Mouse (Mus musculus) liver (tissue): ENCODE data around the gene Gga3.

Source experiments
- DNase-seq: peaks from one replicate; pipeline ENCODE4 v3.0.0-alpha.2; 2020; ENCODE audit warnings: mixed read lengths

The Gga3 gene

GRCm38 (mm10) chr11:115612059-115612409 lies 8.2 kb upstream of the Gga3 start:
- peak; percentile 58 for DNase-seq

DNA sequence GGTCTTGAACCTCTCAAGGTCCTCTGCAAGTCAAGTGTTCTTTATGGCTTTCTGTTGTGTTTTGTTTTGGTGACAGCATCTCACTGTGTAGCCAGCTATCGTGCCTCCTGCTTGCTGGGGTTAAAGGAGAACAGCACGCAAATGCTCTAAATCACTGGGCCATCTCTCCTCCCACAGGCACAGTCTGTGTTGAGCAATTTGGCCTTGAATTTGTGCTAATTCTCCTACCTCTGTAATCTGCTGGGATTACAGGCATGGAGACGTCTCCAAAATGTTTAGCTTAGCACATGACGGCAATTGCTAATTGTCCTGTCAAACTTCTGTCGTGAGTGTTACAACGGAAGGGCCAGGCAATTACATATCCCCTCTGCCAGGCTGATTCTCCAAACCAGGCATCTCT lies 7.3 kb upstream of the Gga3 start:
- no peak for DNase-seq

DNA sequence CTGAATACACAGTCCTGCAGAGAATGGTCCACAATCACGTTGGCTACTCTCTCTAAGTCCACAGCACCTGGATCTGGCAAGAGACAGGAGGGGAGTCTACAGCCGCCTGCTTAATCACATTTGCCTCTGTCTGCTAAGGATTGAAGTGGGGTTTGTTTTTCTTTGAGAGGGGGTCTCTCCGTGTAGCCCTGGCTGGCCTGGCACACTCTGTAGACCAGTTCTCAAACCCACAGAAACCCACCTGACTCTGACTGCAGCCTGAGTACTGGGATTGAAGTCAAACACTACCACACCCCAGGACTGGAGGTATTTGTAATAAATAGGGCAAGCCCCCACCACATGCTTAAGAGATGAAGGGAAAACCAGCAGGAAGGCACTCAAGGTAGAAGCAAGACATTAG lies 5.7 kb upstream of the Gga3 start:
- DNase-seq: no peak

GRCm38 (mm10) chr11:115608421-115609399 lies 4.9 kb upstream of the Gga3 start:
- no peak for DNase-seq

GRCm38 (mm10) chr11:115606733-115607132 lies 2.9 kb upstream of the Gga3 start:
- no peak for DNase-seq

DNA sequence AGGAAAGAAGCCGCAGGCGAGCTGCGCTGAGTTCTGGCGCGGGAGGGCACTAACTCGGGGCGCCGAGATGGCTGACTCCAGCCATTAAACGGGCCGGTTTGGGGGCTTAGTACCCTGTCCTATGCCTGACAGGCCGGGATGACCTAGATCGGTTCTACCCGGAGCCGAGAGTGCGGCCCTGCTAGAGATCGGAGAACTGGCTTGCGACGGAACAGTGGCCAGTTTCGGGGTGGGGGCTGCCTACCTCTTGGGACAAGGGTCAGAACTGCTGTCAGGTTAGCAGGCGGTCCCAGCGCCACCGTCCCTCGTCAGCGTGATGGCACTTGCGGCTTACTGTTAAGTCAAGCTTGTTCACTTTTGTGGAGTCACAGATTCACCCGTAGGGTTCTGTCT lies 449 bp upstream of the Gga3 start:
- peak; percentile 56 for DNase-seq

- DNase-seq: no peak
Observed at GRCm38 (mm10) chr11:115603128-115603475, 749 bp downstream of the Gga3 start.

DNA sequence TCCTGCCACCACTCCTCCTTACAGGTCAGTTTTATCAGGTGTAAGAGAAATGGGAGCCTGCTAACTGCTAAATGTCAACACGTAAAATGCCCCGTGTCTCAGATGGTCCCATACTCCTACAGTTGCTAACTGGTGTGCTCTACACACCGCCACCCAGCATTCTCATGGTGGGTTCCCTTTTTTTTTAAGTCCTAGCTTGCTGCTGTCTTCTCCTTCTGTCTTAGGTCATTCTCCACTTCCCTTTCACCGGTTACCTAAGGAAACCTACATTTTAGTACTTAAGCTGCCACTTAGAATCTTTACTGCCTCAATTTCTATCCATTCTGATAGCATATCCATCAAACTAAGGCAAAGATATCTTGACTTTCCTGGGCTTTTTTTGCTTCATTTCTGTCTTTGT lies 2.7 kb downstream of the Gga3 start:
- DNase-seq: no peak

GRCm38 (mm10) chr11:115600743-115601142 lies 3.1 kb downstream of the Gga3 start:
- DNase-seq: no peak

- DNase-seq: no peak
Observed at GRCm38 (mm10) chr11:115599722-115600121, 4.1 kb downstream of the Gga3 start.

GRCm38 (mm10) chr11:115598309-115598708 lies 5.5 kb downstream of the Gga3 start:
- DNase-seq: no peak

DNA sequence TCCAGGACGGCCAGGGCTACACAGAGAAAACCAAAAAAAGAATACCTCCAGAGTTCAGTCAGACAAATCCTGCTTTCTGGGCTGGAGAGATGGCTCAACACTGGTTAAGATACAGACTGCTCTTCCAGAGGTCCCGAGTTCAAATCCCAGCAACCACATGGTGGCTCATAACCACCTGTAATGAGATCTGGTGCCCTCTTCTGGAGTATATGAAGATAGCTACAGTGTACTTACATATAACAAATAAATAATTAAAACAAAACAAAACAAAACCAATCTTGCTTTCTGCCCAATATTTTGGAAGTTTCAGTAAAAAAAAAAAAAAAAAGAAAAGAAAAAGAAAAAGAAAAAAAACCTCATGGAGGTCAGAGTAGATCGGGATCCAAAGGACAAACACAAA lies 8.6 kb downstream of the Gga3 start:
- no peak for DNase-seq

DNA sequence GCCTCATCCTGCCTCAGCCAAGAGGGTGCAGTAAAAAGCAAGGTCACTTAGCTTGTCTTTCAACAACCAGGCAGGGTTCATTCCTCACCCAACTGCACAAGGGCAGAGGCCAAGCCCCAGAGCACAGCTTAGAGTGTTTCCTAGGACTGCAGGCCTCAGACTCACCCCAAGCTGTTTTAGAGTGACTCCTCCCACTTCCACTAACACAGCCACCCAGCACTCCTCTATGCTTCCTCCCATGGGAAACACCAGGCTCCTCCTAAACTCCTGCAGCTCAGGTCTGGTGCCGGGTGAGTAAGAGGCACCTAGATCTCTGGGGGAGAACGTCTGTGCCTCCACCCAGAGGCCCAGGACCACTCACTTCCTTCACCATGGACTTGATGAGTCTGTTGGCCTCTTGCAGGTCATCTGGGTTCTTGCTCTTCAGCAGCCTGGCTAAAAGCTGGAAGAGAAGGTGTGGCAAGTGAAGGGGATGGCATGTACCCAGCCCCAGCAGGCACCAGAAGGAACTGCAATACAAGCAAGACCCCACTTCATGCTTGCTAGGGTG lies 13.2 kb downstream of the Gga3 start:
- no peak for DNase-seq

DNA sequence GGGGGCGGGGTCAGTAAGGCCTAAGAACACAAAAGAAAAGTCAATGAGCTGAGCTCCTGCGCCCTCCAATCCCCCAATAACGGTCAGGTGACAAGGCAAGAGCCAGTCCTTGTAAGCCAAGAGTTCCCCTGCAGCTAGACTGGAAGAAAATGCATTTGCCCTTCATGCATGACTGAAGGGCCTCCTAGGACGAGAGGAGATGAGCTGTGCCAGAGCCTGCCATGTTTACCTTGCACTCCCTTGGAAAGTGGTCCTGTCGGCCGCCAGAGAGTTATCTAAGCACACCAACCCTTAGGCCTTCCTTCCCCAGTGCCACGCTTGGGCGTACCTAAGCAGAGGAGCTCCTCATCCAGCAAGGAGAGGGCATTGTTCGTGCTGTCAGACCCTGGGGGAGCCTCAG lies 15.9 kb downstream of the Gga3 start:
- DNase-seq: no peak

DNA sequence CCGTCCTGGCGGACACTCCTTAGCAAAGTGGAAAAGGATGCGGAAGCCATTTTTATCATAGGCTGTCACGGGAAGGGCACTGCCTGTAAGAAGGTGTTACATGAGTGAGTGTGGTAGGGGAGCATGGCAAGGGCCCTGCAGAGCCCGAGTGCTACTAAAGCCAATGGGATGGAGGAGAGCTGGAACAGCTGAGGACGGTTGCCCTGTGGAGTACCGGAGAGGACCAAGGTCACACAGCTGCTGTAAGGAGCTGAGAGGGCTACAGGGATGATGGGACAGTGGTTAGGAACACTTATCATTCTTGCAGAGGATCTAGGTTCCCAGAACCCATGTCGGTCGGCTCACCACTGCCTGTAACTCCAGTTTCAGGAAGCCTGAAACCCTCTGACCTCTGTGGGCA lies 17.4 kb downstream of the Gga3 start:
- no peak for DNase-seq

DNA sequence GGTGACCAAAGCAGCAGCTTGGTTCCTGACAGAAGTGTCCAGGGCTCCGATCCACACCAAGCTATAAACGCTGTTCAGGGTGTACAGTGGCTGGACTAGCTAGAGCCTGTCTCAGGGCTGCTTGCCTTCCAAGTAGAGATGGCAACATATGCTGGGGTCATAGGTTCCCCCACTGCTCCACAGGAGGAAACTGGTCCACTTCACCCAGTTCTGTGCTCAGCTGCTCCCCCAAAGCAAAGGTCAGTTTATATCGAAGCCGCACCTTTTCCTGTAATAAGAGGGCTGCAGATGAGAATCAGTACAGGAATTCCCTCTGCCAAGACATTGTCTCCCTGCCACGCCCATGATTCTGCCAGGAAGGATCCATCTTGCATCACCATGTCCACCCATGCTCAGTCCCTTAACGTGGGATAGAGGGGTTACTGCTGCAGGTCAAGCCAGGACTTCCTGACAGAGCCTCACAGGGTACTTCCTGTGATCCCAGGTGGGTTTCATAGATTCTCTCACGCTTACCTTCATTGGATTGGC lies 18.2 kb downstream of the Gga3 start:
- no peak for DNase-seq

- no peak for DNase-seq
Observed at GRCm38 (mm10) chr11:115584376-115585073, 19.3 kb downstream of the Gga3 start.

- no peak for DNase-seq
Observed at GRCm38 (mm10) chr11:115582913-115583606, 20.8 kb downstream of the Gga3 start.

DNA sequence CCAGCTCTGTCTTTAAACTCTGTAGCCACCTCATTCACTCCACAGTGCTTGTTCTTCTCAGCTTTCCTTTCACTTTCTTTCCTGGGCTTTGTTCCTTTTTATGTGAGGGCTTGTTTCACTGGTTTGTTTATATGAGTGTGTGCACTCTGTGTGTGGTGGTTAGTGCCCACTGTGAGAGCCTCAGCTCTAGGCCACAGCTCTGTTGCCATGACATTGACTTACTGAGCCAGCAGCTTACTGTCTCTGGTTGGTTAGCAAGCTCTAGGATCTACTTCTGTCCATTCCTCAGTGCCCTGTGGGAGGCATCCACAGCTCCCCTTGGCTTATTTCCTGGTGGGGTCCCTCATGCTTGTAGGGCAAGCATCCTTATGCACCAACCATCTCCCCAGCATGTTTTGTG lies 24.8 kb downstream of the Gga3 start:
- DNase-seq: no peak

GRCm38 (mm10) chr11:115564961-115565360 lies 38.9 kb downstream of the Gga3 start:
- no peak for DNase-seq

DNA sequence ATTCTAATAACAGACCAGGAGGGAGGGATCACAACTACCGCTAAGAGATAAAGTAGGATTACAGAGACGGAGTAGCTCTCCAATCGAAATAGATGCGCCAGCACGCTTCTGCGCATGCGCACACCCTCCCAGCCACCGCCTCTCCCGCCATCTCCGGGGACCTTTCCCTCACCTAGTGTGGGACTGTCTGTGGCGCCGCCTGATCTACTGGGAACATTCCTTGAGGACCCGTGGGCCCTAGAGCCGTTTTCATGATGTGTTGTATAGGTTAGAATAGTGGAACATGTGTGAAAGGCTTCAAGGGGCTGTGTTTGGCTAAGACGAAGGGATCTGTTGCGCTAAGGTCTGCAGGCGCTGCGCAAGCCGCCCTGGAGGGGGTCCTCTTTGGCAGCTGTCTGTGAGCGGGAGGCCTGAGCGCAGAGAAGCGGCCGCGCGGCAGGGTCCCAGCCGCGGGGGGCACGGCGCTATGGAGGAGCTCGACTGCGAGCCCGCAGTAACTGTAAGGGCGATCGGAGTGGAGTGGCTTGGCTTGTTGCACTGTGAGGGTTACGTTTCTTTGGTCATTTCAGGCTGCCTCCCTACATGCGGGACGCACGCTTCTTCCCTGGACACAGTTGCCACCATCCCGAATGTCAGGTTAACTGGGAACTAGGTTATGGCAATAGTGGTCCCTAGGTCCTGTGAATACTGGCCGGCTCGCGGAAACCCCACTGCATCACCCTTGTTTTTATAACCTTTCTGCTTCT lies 39.6 kb downstream of the Gga3 start, which contains the start of gene Nup85:
Gene Nup85, plus strand, starts transcription at position 371 of the 746 bp plus-strand sequence.
- peak; percentile 99 for DNase-seq

DNA sequence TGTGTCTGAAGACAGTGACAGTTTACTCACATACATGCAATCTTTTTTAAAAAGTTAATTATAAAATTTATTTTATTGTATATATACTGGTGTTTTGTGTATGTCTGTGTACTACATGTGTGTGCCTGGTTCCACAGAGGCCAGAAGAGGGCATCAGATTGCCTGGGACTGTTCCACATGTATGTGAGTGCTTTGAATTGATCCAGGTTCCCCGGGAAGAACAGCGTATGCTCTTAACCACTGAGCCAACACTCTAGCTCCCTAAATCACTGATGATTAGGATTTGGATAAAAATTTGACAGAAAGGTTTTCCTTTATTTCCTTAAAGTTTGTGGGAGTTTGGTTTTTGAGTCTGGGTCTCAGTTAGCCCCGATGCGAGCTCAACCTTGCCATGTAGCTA lies 40.4 kb downstream of the Gga3 start:
- peak; percentile 46 for DNase-seq
